Mouse (Mus musculus) erythroblast, embryonic 14.5 days (primary cell): Measurements from ENCODE around the gene Ifitm2. TPM values are rescaled to one million over a fixed set of nuclear protein-coding genes. Genes with fewer than 3 reads are reported as not detected.

ENCODE experiments used
- H3K27me3 ChIP-seq: 2 replicates; pipeline ENCODE4 v1.6.1; 2012; ENCODE audit warnings: inconsistent platforms; ENCODE audit not compliant: control insufficient read depth
- H3K36me3 ChIP-seq: 2 replicates; pipeline ENCODE4 v1.6.1; 2012; ENCODE audit warnings: mild to moderate bottlenecking, inconsistent platforms; ENCODE audit not compliant: control insufficient read depth
- H3K4me1 ChIP-seq: 2 replicates; pipeline ENCODE4 v1.6.1; 2012; ENCODE audit warnings: inconsistent platforms; ENCODE audit not compliant: control insufficient read depth
- H3K4me3 ChIP-seq: replicated peaks from 2 replicates; pipeline ENCODE3; 2012; ENCODE audit warnings: moderate library complexity, mild to moderate bottlenecking, inconsistent platforms
- H3K9me3 ChIP-seq: 2 replicates; pipeline ENCODE4 v1.6.1; 2012; ENCODE audit warnings: low read length, inconsistent platforms, mixed read lengths; ENCODE audit not compliant: control insufficient read depth
- GATA1 ChIP-seq: IDR thresholded peaks from 2 replicates; pipeline ENCODE4 v1.6.1; 2012; ENCODE audit warnings: low read length, inconsistent platforms, mixed read lengths
- TAL1 ChIP-seq: IDR thresholded peaks from 3 replicates; pipeline ENCODE4 v1.6.1; 2012; ENCODE audit warnings: low read length, inconsistent platforms, mixed read lengths
- polyA plus RNA-seq: library from polyadenylated mRNA; stranded (reverse); fragments of >175 nt; gene quantifications from 2 replicates; pipeline ENCODE4 v1.2.3, GENCODE M21; 2012

Ifitm2 gene
- polyA plus RNA-seq, 1 experiment = 3.7 TPM

DNA sequence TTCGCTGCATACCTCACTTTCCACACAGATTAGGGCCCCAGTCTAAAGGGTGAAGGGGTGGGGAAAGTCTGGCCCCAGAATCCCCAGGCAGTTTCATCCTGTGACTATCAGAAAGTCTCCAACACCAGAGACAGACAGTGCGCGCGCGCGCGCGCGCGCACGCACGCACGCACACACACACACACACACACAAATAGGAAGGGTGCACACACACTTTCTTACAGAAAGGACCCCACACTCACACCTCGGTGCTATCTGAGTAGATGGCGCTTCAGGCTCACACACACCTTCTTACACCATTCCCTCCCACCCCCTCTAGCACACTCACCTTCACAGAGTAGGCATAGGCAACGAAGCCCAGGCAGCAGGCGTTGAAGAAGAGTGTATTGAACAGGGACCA lies 445 bp downstream of the Ifitm2 start:
- H3K9me3 ChIP-seq = no peaks in the 10 kb centered on the region
- H3K36me3 ChIP-seq = peaks cover 6% of the 10 kb centered on the region; the same call in 1 of the 2 replicates
- peak overlapping the region; percentile 56 for H3K4me3 ChIP-seq
- peaks cover 19% of the 10 kb centered on the region for H3K4me1 ChIP-seq
- H3K27me3 ChIP-seq = no peaks in the 10 kb centered on the region
- no peak for TF ChIP-seq GATA1
- TF ChIP-seq TAL1 = no peak

DNA sequence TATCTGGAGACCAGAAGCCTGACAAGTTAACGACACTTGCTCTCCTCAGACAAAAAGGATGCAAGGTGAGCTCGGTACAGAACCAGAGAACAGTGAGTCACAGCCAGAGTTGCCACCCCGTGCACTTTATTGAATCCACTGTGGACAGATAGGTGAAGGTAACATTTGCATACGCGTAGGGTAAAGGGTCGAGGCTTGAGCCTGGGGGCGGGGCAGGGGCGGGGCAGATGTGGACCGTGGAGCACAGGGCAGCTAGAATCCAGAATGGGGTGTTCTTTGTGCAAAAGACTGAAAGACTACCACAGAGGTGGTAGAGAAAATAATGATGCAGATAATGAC lies 1.1 kb downstream of the Ifitm2 start:
- Histone ChIP-seq H3K4me3 (peak overlapping the region; percentile 21), H3K9me3 (no peaks in the 10 kb centered on the region), H3K36me3 (peaks cover 9% of the 10 kb centered on the region; the same call in 1 of the 2 replicates), H3K27me3 (no peaks in the 10 kb centered on the region), H3K4me1 (peaks cover 19% of the 10 kb centered on the region)
- TF ChIP-seq GATA1 = no peak
- TF ChIP-seq TAL1 = no peak

DNA sequence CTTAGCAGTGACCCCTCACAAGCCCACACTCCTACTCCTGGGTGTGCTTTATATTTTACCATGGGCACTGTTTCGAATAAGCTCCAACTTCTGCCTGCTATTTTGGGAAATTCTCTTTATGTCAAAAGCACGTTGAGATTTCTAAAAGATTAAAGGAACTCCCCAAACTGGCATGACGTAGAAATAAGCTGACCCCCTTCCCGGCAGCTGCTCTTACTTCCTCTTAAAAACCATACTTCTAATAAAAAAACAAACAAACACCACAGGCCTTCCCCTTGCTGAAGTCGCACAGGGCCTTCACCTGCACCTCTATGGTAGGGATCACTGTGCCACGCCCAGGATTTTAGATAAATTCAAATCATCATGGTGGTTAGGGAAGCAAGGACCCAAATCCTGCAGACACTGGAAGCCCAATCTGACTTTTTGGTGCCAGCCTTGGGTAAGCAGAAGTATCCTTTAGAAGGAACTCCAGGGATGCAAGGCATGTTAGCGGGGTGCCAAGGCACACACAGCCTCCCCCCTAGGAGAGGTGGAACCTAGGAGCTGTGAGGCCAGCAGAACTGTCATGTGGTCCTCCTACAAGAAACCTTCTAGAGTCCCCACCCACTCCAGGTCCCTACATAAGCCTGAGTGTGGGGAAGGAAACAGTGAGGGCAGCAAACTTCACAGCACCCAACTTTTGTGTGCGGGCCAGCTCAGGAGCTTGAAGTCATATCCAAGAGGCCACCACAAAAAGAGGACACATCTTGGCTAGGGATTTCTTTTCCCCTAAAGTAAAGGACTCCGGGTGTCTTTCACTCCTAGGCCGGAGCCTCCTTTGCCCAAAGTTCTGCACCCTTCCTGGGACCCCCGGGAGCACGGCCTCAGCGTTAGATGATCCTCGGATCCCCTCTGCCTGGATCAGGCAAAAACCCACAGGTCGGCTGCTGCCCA lies 1.7 kb downstream of the Ifitm2 start:
- peak overlapping the region; percentile 21 for H3K4me3 ChIP-seq
- peaks cover 11% of the 10 kb centered on the region; the same call in 1 of the 2 replicates for H3K36me3 ChIP-seq
- no peaks in the 10 kb centered on the region for H3K27me3 ChIP-seq
- peaks cover 19% of the 10 kb centered on the region for H3K4me1 ChIP-seq
- H3K9me3 ChIP-seq = no peaks in the 10 kb centered on the region
- TF ChIP-seq TAL1 (no peak), GATA1 (no peak)

DNA sequence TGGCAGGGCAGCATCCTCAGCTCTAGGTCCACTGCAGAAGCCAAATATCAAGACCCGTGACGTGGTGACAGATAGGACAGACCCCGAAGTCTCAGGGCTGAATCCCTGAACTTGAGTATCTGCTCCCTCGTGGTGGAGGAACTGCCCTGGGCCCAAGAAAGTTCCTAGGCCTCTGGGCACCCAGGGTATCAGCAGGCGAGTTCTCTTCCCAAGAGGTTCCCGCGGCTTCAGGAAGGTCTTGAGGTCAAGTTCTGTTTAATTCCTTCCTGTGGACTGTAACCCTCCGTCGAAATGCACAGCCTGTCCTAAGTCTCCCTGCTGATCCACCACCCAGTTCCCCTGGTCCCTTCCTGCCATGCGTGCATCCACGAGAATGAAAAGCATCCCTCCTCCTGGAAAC lies 2.7 kb downstream of the Ifitm2 start:
- no peaks in the 10 kb centered on the region for H3K27me3 ChIP-seq
- peaks cover 19% of the 10 kb centered on the region; the same call in 1 of the 2 replicates for H3K36me3 ChIP-seq
- H3K4me1 ChIP-seq = peaks cover 19% of the 10 kb centered on the region
- TF ChIP-seq GATA1 (no peak), TAL1 (no peak)
- no peak overlapping the region for H3K4me3 ChIP-seq
- no peaks in the 10 kb centered on the region for H3K9me3 ChIP-seq

DNA sequence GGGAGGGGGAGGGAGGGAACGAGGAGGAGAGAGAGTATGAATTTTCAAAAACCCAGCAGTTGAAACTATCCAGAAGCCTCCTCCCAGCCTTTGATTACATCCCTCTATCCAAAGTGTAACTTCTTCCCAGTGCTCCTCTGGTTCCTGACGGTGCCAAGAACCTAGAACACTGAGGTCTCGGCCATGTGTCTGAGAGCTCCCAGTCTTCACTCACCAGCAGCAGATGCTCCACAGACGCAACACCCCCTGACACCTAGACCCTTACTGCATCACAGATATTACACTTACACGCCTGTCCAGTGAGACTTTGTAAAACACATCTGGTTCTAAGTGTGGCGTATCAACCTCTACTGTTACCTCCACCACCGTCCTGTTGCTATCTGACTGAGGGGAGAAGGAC lies 3.3 kb downstream of the Ifitm2 start:
- Histone ChIP-seq H3K27me3 (no peaks in the 10 kb centered on the region), H3K4me3 (no peak overlapping the region), H3K4me1 (peaks cover 19% of the 10 kb centered on the region), H3K9me3 (no peaks in the 10 kb centered on the region), H3K36me3 (peaks cover 26% of the 10 kb centered on the region; the same call in 1 of the 2 replicates)
- TF ChIP-seq TAL1 (no peak), GATA1 (no peak)

DNA sequence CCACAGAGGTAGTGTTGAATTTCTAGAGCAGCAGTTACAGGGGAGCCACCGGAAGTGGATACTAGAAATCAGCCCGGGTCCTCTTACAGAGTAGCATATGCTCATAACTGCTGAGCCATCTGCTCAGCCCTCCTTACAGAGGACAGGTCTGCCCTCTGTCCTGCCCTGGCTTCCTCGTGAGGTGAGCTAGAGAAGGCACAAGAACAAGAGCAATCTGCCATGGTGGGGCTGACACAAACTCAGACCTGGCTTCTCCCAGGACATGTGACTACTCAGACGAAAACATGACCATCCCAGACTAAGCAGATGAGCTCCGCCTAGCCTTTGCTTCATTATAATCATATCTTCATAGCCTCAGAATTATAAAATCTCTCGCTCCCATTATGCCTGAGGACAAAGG lies 4.0 kb downstream of the Ifitm2 start:
- Histone ChIP-seq H3K9me3 (no peaks in the 10 kb centered on the region), H3K4me3 (no peak overlapping the region), H3K4me1 (peaks cover 19% of the 10 kb centered on the region), H3K27me3 (no peaks in the 10 kb centered on the region), H3K36me3 (peaks cover 29% of the 10 kb centered on the region; the same call in 1 of the 2 replicates)
- no peak for TF ChIP-seq GATA1
- no peak for TF ChIP-seq TAL1

DNA sequence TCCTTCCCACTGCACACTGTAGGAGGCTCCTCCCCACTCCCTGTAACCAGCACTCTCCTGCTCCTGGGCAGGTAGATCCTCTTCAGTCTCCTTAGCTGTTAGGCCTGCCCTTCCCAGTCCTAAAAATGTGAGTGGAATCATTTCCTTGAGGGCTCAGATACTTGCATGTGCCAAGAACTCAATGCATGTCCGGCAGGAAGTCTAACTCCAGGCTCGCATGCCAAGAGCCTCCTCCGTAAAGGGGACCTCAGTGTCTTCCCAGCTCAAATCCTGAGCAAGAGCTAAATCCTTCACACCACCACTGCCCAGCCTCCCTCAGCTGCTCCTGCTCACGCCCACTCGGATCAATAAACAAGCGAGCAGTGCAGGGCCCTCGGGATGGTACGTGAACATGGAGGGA lies 4.7 kb downstream of the Ifitm2 start:
- H3K36me3 ChIP-seq = peaks cover 31% of the 10 kb centered on the region; the same call in 1 of the 2 replicates
- no peaks in the 10 kb centered on the region for H3K9me3 ChIP-seq
- no peaks in the 10 kb centered on the region for H3K27me3 ChIP-seq
- H3K4me1 ChIP-seq = peaks cover 16% of the 10 kb centered on the region
- TF ChIP-seq TAL1 = no peak
- TF ChIP-seq GATA1 = no peak
- no peak overlapping the region for H3K4me3 ChIP-seq

DNA sequence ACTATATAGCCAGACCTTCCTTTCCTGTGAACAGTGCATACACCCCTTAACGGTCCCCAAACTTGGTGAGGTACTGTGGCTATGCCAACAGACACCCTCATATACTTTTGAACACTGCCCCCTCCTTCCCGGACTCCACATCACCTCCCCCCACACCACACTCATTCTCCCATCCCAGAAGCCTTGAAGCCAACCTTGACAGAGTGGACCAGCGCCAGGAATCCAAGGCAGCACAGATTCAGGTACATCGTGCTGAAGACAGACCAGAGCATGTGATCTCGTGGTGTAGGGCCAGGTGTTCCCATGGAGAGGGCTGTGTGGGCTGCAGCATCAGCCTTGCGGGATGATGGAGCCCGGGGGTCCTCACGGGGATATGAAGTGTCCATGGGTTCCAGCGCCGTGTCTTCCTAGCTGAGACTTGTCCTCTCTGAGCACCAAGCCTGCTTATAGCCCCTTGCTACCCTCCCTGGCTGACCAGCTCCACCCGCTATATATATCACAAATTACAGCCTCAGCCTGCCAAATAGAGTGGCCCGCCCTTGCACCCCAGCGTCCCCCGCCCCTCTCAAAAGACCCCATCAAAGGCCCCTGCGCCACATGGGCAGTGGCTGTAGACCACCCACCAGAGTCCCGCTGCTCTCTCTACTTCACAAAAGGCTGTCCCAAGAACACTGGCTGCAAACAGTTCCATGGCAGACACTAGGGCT lies 5.8 kb downstream of the Ifitm2 start, which contains the start of gene Ifitm5:
Gene Ifitm5, minus strand, starts transcription at position 468 of the 707 bp plus-strand sequence.
- Histone ChIP-seq H3K4me3 (no peak within 1 kb of the TSS), H3K9me3 (no peaks in the 10 kb centered on the region), H3K36me3 (peaks cover 38% of the 10 kb centered on the region; the same call in 1 of the 2 replicates), H3K4me1 (peaks cover 9% of the 10 kb centered on the region), H3K27me3 (no peaks in the 10 kb centered on the region)
- TF ChIP-seq TAL1 (no peak), GATA1 (no peak)

DNA sequence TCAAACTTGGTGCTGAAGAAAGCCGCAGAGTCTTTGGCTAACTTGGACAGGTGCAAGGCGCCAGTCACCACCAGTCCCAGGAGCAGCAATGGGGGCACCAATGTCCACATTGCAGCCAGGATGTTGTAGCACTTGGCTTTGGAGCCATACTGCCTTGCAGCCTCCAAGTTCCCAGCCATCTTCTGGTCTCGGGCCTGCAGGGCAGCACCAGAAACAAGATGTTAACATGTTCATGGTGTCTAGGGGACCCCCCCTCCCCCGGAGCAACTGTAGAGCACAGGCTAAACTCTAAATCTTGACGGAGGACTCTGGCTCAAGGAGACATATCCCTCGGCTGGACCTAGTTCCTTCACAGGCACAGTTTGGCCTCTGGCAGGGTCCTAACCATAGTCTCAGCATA lies 6.5 kb downstream of the Ifitm2 start:
- no peaks in the 10 kb centered on the region for H3K27me3 ChIP-seq
- H3K36me3 ChIP-seq = peaks cover 42% of the 10 kb centered on the region; the same call in 1 of the 2 replicates
- H3K4me3 ChIP-seq = no peak overlapping the region
- H3K4me1 ChIP-seq = peaks cover 3% of the 10 kb centered on the region
- TF ChIP-seq TAL1 (no peak), GATA1 (no peak)
- H3K9me3 ChIP-seq = no peaks in the 10 kb centered on the region
